Mouse (Mus musculus) CD4-positive naive resting alpha-beta T cell, adult 76 days (primary cell): Measurements from ENCODE around the gene Rgs21. TPM values are rescaled to one million over a fixed set of nuclear protein-coding genes. Genes with fewer than 3 reads are reported as not detected.

Experiments used
- total RNA-seq: library from RNA; stranded (reverse); gene quantifications from one replicate; pipeline ENCODE4 v1.2.4, GENCODE M21; 2023

Rgs21 gene
- not detected for total RNA-seq

DNA sequence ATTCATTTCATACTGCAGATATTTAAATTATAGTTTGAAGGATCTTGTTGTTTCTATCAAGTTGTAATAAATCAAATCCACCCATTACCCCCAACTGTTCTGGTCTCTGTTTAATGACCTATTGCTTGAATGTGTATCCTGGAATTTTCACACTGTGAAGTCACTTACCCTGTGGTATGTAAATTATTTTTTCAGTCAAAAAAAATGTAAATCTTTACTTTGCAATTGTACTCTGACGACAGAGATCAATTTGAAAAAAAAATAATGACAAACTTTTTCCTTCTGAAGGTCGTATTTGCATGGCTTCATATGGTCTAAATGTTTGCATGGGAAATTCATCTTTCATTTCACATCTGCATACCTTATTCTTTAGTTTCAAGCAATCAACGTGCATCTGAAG, at the start of gene Rgs21:
Gene Rgs21, minus strand, starts transcription at position 101 of the 400 bp plus-strand sequence.

Other genes with a start within 250 kb of the Rgs21 start
- gene Rgs18, start 207.8 kb upstream of the Rgs21 start, total RNA-seq = 2.3 TPM